Mouse (Mus musculus) WW6 (cell line): ENCODE results near the gene Rraga.

ENCODE experiments used
- DNase-seq: peaks from one replicate; pipeline ENCODE4 v3.0.0-alpha.2; 2013; ENCODE audit warnings: low read depth, low spot score

The Rraga gene

GRCm38 (mm10) chr4:86575283-86575983 lies at the start of gene Rraga:
Gene Rraga (plus strand): TSS chr4:86575668.
- DNase-seq = peak; percentile 89

- no peak for DNase-seq
Measured at GRCm38 (mm10) chr4:86527162-86528136, 48.0 kb upstream of the Rraga start.

GRCm38 (mm10) chr4:86529161-86529560 lies 46.3 kb upstream of the Rraga start:
- no peak for DNase-seq

- DNase-seq = no peak
Measured at GRCm38 (mm10) chr4:86533406-86534090, 41.9 kb upstream of the Rraga start.

- DNase-seq = no peak
Measured at GRCm38 (mm10) chr4:86534091-86534481, 41.4 kb upstream of the Rraga start.

- DNase-seq = no peak
Measured at GRCm38 (mm10) chr4:86537972-86538371, 37.5 kb upstream of the Rraga start.

- DNase-seq = no peak
Measured at GRCm38 (mm10) chr4:86538936-86539335, 36.5 kb upstream of the Rraga start.

- DNase-seq = no peak
Measured at GRCm38 (mm10) chr4:86541573-86541972, 33.9 kb upstream of the Rraga start.

- DNase-seq = no peak
Measured at GRCm38 (mm10) chr4:86543999-86544398, 31.5 kb upstream of the Rraga start.

GRCm38 (mm10) chr4:86545615-86546014 lies 29.9 kb upstream of the Rraga start:
- no peak for DNase-seq

GRCm38 (mm10) chr4:86548332-86548731 lies 27.1 kb upstream of the Rraga start:
- no peak for DNase-seq

GRCm38 (mm10) chr4:86555035-86555707 lies 20.3 kb upstream of the Rraga start:
- DNase-seq = no peak

GRCm38 (mm10) chr4:86557371-86557770 lies 18.1 kb upstream of the Rraga start:
- DNase-seq = no peak

GRCm38 (mm10) chr4:86558228-86558627 lies 17.2 kb upstream of the Rraga start, which contains the start of gene Saxo1:
Gene Saxo1 (minus strand): TSS chr4:86558328.
- DNase-seq = no peak

- DNase-seq = no peak
Measured at GRCm38 (mm10) chr4:86559006-86559405, 16.5 kb upstream of the Rraga start.

GRCm38 (mm10) chr4:86561061-86561460 lies 14.4 kb upstream of the Rraga start:
- DNase-seq = no peak

GRCm38 (mm10) chr4:86574939-86575282 lies 557 bp upstream of the Rraga start:
- no peak for DNase-seq

GRCm38 (mm10) chr4:86576120-86576541 lies 663 bp downstream of the Rraga start:
- DNase-seq = no peak

- DNase-seq = no peak
Measured at GRCm38 (mm10) chr4:86576630-86577225, 1.3 kb downstream of the Rraga start.

GRCm38 (mm10) chr4:86580056-86580455 lies 4.6 kb downstream of the Rraga start:
- DNase-seq = no peak

GRCm38 (mm10) chr4:86580591-86580990 lies 5.1 kb downstream of the Rraga start:
- no peak for DNase-seq
